Mouse (Mus musculus) lung, adult 2 months (tissue): Measurements from ENCODE around the gene Gatad1.

Experiments
- CTCF ChIP-seq: fragments of 200-500 bp; IDR thresholded peaks from 2 replicates; pipeline ENCODE4 v1.5.1; 2011; ENCODE audit warnings: mild to moderate bottlenecking, low read length, control low read depth; ENCODE audit not compliant: insufficient read depth
- POLR2A ChIP-seq: fragments of 200-500 bp; IDR thresholded peaks from 2 replicates; pipeline ENCODE4 v1.6.1; 2011; ENCODE audit warnings: low read depth, mild to moderate bottlenecking, control low read depth, low read length, borderline replicate concordance; ENCODE audit errors: extremely low read depth

DNA sequence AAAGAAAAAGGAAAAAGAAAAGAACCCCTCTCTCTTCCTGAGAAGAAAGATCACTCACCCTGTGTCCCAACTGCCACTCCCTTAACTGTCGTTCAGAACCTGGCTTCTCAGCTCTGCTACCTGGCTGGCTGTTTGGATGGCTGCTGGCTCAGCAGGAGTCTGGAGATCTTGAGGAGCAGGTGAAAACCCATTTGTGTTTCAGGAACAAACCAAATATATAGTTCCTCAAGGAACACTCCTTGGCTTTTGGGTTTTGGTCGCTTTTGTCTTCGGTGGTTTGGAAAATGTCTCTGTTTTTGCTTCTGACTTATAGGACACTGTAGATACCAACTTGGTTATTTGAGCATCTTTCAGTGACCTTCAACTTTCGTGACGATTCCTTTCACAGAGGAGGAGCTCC lies at the start of gene Gatad1:
- no peak for TF ChIP-seq POLR2A
- no peak for TF ChIP-seq CTCF
